Mouse (Mus musculus): ENCODE measurements around the gene Acp1.

GRCm38 (mm10) chr12:30855442-30856159, 55.8 kb downstream of the Acp1 start:
- TF ChIP-seq CTCF (IDR thresholded peaks at IDR 0.05; ENCODE audit: extremely low read depth, insufficient read depth, insufficient read length, insufficient replicate concordance), result no peak
- TF ChIP-seq POLR2A (IDR thresholded peaks at IDR 0.05; ENCODE audit: low read depth, low read length), result no peak
